Mouse (Mus musculus): ENCODE measurements around the gene Ccr1.

Gene Ccr1

DNA sequence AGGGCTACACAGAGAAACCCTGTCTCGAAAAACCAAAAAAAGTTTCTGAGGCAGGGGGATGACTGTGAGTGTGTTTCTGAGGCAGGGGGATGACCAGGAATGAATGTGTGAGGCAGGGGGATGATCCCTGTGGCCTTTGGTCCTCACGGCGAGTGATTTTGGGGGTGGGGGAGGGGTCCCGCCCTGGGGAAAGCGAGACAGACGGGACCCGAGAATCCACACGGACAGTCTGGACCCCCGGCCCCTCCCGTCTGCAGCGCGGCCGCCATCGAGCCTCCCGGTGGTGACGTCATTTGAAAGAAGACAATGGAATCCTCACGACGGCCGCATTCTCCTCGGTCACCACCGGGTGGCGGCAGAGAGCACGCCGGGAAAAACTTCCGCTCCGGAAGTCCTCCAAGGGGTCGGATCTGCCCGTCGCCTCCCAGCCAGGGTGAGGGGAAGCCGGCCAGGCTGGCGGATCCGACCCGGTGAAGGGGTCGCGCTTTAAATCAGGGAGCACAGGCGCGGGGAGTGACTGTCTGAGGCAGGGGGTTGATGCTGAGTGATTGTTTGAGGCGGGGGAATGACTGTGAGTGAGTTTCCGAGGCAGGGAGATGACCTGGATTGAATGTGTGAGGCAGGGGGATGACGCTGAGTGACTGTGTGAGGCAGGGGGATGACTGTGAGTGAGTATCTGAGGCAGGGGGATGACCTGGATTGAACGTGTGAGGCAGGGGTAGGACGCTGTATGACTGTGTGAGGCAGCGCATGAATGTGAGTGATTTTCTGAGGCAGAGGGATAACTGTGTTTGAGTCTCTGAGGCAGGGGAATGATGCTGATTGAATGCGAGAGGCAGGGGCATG lies 43.2 kb downstream of the Ccr1 start:
- peak; percentile 72 to 86 for DNase-seq

DNA sequence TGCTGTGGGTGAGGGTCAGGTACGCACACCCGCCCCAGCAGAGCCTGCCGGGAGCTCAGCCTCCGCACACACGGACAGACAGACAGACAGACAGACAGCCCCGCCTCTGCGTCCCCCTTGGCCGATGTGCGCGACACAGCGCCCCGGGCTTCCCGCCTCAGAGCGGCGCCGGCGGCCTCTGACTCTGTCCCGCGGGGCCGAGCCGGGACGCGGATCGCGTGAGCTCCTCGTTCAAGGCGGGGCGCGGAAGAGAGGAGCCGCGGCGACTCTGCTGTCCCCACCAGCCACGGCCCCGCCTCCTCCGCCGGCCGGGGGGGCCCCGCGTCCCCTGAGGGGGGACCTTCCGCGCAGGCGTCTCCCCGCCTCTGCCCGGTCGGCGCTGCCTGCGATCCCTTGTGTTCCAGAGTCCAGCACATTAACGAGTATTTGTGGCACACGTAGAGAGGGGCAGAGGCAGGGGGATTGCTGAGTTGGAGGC lies 43.9 kb downstream of the Ccr1 start:
- peak; percentile 83 to 94 for DNase-seq

DNA sequence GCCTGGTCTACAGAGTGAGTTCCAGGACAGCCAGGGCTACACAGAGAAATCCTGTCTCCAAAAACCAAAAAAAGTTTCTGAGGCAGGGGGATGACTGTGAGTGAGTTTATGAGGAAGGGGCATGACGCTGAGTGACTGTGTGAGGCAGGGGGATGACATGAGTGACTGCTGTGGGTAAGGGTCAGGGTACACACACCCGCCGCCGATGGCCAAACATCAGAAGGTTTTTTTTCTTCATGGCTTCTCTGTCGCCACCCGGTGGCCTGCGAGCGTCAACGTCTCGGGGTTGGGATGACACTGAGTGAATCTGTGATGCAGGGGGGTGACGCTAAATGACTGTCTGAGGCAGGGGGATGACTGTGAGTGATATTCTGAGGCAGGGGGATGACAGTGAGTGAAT lies 44.5 kb downstream of the Ccr1 start:
- DNase-seq: peak; percentile 63 to 75

DNA sequence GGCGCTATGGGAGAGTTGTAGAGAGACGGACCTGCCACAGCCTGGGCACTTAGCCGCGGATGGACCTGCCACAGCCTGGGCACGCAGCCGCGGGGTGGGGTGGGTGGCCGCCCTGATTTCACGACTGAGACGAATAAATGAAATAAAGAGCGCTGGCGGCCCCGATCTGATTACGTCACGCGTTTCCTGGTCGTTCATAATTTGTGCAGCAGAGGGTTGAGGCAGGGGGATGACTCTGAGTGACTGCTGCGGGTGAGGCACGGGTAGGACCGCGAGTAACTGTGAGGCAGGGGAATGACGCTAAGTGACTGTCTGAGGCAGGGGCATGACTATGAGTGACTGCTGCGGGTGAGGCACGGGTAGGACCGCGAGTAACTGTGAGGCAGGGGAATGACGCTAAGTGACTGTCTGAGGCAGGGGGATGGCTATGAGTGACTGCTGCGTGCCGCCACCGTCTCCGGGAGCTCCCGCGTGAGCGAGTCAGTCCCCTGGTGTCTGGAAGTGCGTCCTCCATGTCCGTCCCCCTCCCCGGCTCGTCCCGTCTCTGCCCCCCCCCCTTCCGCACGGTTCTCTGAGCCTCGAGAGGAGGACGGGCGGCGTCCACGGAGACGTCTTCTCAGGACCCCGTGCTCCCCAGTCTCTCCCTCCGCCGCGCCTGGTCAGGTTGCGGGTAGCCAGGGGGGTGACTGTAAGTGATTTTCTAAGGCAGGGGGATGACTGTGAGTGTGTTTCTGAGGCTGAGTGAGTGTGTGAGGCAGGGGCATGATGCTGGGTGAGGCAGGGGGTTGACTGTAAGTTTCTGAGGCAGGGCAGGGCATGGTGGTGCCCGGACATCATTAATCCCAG lies 45.1 kb downstream of the Ccr1 start:
- DNase-seq: peak; percentile 28 to 71

Measured in kidney, postnatal 25 days (tissue).